Mouse (Mus musculus) embryonic facial prominence, embryonic 10.5 days (tissue): ENCODE results near the gene Sec31b. TPM values are rescaled to one million over a fixed set of nuclear protein-coding genes. Genes with fewer than 3 reads are reported as not detected.

Source experiments
- DNase-seq: peaks from one replicate; pipeline ENCODE4 v3.0.0-alpha.2; 2017; ENCODE audit warnings: low spot score
- H3K27ac ChIP-seq: fragments of 300-500 bp; sonication (generic); replicated peaks from 2 replicates; pipeline ENCODE4 v1.5.1; 2016; ENCODE audit warnings: mild to moderate bottlenecking
- H3K27me3 ChIP-seq: fragments of 300-500 bp; sonication (generic); replicated peaks from 2 replicates; pipeline ENCODE4 v1.6.1; 2016; ENCODE audit warnings: low read depth, mild to moderate bottlenecking; ENCODE audit not compliant: poor library complexity, severe bottlenecking
- H3K36me3 ChIP-seq: fragments of 300-500 bp; sonication (generic); replicated peaks from 2 replicates; pipeline ENCODE4 v1.6.1; 2016; ENCODE audit warnings: mild to moderate bottlenecking, moderate library complexity
- H3K4me1 ChIP-seq: fragments of 300-500 bp; sonication (generic); 2 replicates; pipeline ENCODE4 v1.6.1; 2016
- H3K4me3 ChIP-seq: fragments of 300-500 bp; sonication (generic); 2 replicates; pipeline ENCODE4 v1.5.1; 2016; ENCODE audit warnings: mild to moderate bottlenecking, moderate library complexity
- H3K9me3 ChIP-seq: fragments of 300-500 bp; sonication (generic); 2 replicates; pipeline ENCODE4 v1.6.1; 2016; ENCODE audit warnings: mild to moderate bottlenecking
- WGBS: fragments of 180-500 bp; shearing (Covaris S2); methylation state at CpG from one replicate; pipeline ENCODE4 v1.1.7; 2016; 5-methylcytosine and 5-hydroxymethylcytosine counted together
- polyA plus RNA-seq: library from polyadenylated mRNA; unstranded; fragments of >200 nt; fragmentation: Nextera tagmentation; extraction: Ambion mirVana; gene quantifications from 2 replicates; pipeline ENCODE4 v1.2.1, GENCODE M21; 2016

The Sec31b gene
- polyA plus RNA-seq, 1 experiment from 2014 or later: 0.66 TPM

- WGBS: under 1% methylated on average over 33 of the region's 33 CpGs
- no peaks in the 10 kb centered on the region for H3K9me3 ChIP-seq
- H3K27me3 ChIP-seq: peaks cover 5% of the 10 kb centered on the region
- peak within 1 kb of the TSS; percentile 96 for H3K27ac ChIP-seq
- H3K4me1 ChIP-seq: peaks cover 18% of the 10 kb centered on the region
- peaks cover 38% of the 10 kb centered on the region for H3K36me3 ChIP-seq
- H3K4me3 ChIP-seq: peak within 1 kb of the TSS; percentile 84
- peak; percentile 94 for DNase-seq
Observed at GRCm38 (mm10) chr19:44562652-44563206, 17.1 kb upstream of the Sec31b start, which contains the start of gene Hif1an. Gene Hif1an (plus strand): TSS chr19:44562850.

- WGBS: under 1% methylated on average over 50 of the region's 50 CpGs
- Histone ChIP-seq H3K27me3 (peaks cover 7% of the 10 kb centered on the region), H3K4me1 (peaks cover 16% of the 10 kb centered on the region), H3K36me3 (peaks cover 37% of the 10 kb centered on the region), H3K9me3 (no peaks in the 10 kb centered on the region), H3K27ac (peak within 1 kb of the TSS; percentile 96), H3K4me3 (peak within 1 kb of the TSS; percentile 96)
- DNase-seq: peak; percentile 96
Observed at GRCm38 (mm10) chr19:44554861-44555590, 9.4 kb upstream of the Sec31b start, which contains the start of gene Ndufb8. Gene Ndufb8 (minus strand): TSS chr19:44555440.

GRCm38 (mm10) chr19:44554490-44554860 is 8.8 kb upstream of the Sec31b start:
- 9% methylated on average over 8 of the region's 8 CpGs for WGBS

GRCm38 (mm10) chr19:44553286-44553685 is 7.6 kb upstream of the Sec31b start:
- peaks cover 16% of the 10 kb centered on the region for H3K4me1 ChIP-seq
- H3K4me3 ChIP-seq: peak overlapping the region; percentile 96; the same call in 1 of the 2 replicates

More at GRCm38 (mm10) chr19:44554490-44554860, 8.8 kb upstream of the Sec31b start:
- DNase-seq: no peak
- peaks cover 16% of the 10 kb centered on the region for H3K4me1 ChIP-seq
- H3K27ac ChIP-seq: peak overlapping the region; percentile 96
- H3K27me3 ChIP-seq: peaks cover 7% of the 10 kb centered on the region
- peak overlapping the region; percentile 96 for H3K4me3 ChIP-seq
- H3K9me3 ChIP-seq: no peaks in the 10 kb centered on the region
- H3K36me3 ChIP-seq: peaks cover 42% of the 10 kb centered on the region

GRCm38 (mm10) chr19:44552731-44553130 is 7.1 kb upstream of the Sec31b start, which contains the start of gene Gm20538:
Gene Gm20538 (minus strand): TSS chr19:44552831.
- 96% methylated on average over 4 of the region's 4 CpGs for WGBS
- H3K4me3 ChIP-seq: peak within 1 kb of the TSS; percentile 96; the same call in 1 of the 2 replicates
- peaks cover 60% of the 10 kb centered on the region for H3K36me3 ChIP-seq

More at GRCm38 (mm10) chr19:44553286-44553685, 7.6 kb upstream of the Sec31b start:
- no peaks in the 10 kb centered on the region for H3K9me3 ChIP-seq
- WGBS: 97% methylated on average over 4 of the region's 4 CpGs
- no peak overlapping the region for H3K27ac ChIP-seq
- peaks cover 7% of the 10 kb centered on the region for H3K27me3 ChIP-seq
- H3K36me3 ChIP-seq: peaks cover 54% of the 10 kb centered on the region
- no peak for DNase-seq

GRCm38 (mm10) chr19:44544775-44545174 is 889 bp downstream of the Sec31b start:
- Histone ChIP-seq H3K9me3 (peaks cover 9% of the 10 kb centered on the region; the same call in 1 of the 2 replicates), H3K27ac (no peak overlapping the region), H3K36me3 (peaks cover 21% of the 10 kb centered on the region), H3K4me1 (peaks cover 8% of the 10 kb centered on the region), H3K27me3 (peaks cover 35% of the 10 kb centered on the region), H3K4me3 (peak overlapping the region; percentile 68)
- 4% methylated on average over 13 of the region's 13 CpGs for WGBS
- DNase-seq: peak; percentile 78

More at GRCm38 (mm10) chr19:44552731-44553130, 7.1 kb upstream of the Sec31b start, which contains the start of gene Gm20538:
- Histone ChIP-seq H3K27ac (no peak within 1 kb of the TSS), H3K27me3 (peaks cover 2% of the 10 kb centered on the region), H3K4me1 (peaks cover 16% of the 10 kb centered on the region), H3K9me3 (no peaks in the 10 kb centered on the region)
- DNase-seq: no peak

GRCm38 (mm10) chr19:44544372-44544771 is 1.3 kb downstream of the Sec31b start:
- H3K27me3 ChIP-seq: peaks cover 35% of the 10 kb centered on the region
- peaks cover 8% of the 10 kb centered on the region for H3K4me1 ChIP-seq
- WGBS: 60% methylated on average over 10 of the region's 10 CpGs
- peaks cover 17% of the 10 kb centered on the region for H3K36me3 ChIP-seq
- DNase-seq: no peak
- H3K27ac ChIP-seq: no peak overlapping the region
- H3K4me3 ChIP-seq: no peak overlapping the region
- peaks cover 9% of the 10 kb centered on the region; the same call in 1 of the 2 replicates for H3K9me3 ChIP-seq

GRCm38 (mm10) chr19:44542694-44543178 is 2.9 kb downstream of the Sec31b start:
- no peak for DNase-seq
- peaks cover 8% of the 10 kb centered on the region for H3K4me1 ChIP-seq
- H3K27me3 ChIP-seq: peaks cover 35% of the 10 kb centered on the region
- peaks cover 9% of the 10 kb centered on the region; the same call in 1 of the 2 replicates for H3K9me3 ChIP-seq
- H3K27ac ChIP-seq: no peak overlapping the region
- no peak overlapping the region for H3K4me3 ChIP-seq
- peaks cover 1% of the 10 kb centered on the region for H3K36me3 ChIP-seq
- 93% methylated on average over 8 of the region's 8 CpGs for WGBS

- peaks cover 14% of the 10 kb centered on the region for H3K27me3 ChIP-seq
- no peaks in the 10 kb centered on the region for H3K36me3 ChIP-seq
- H3K9me3 ChIP-seq: peaks cover 9% of the 10 kb centered on the region; the same call in 1 of the 2 replicates
- 83% methylated on average over 8 of the region's 8 CpGs for WGBS
- no peak overlapping the region for H3K27ac ChIP-seq
- no peak overlapping the region for H3K4me3 ChIP-seq
- H3K4me1 ChIP-seq: no peaks in the 10 kb centered on the region
- DNase-seq: no peak
Observed at GRCm38 (mm10) chr19:44537416-44537815, 8.2 kb downstream of the Sec31b start.

- Histone ChIP-seq H3K4me1 (no peaks in the 10 kb centered on the region), H3K36me3 (no peaks in the 10 kb centered on the region), H3K4me3 (no peak overlapping the region), H3K27ac (no peak overlapping the region), H3K9me3 (0 out of 2 replicates have a peak, but pooled peaks cover 4% of the 10 kb centered on the region), H3K27me3 (peaks cover 35% of the 10 kb centered on the region)
- DNase-seq: no peak
- 34% methylated on average over 3 of the region's 3 CpGs for WGBS
Observed at GRCm38 (mm10) chr19:44535376-44535775, 10.3 kb downstream of the Sec31b start.

GRCm38 (mm10) chr19:44530018-44530417 is 15.6 kb downstream of the Sec31b start:
- no peak for DNase-seq
- Histone ChIP-seq H3K4me1 (no peaks in the 10 kb centered on the region), H3K4me3 (no peak overlapping the region), H3K27ac (no peak overlapping the region), H3K9me3 (no peaks in the 10 kb centered on the region), H3K36me3 (no peaks in the 10 kb centered on the region), H3K27me3 (peaks cover 66% of the 10 kb centered on the region)
- 86% methylated on average over 6 of the region's 6 CpGs for WGBS

- 87% methylated on average over 9 of the region's 9 CpGs for WGBS
- DNase-seq: no peak
- Histone ChIP-seq H3K9me3 (no peaks in the 10 kb centered on the region), H3K27me3 (peaks cover 73% of the 10 kb centered on the region), H3K4me3 (no peak overlapping the region), H3K4me1 (no peaks in the 10 kb centered on the region), H3K27ac (no peak overlapping the region), H3K36me3 (no peaks in the 10 kb centered on the region)
Observed at GRCm38 (mm10) chr19:44525551-44526205, 20.0 kb downstream of the Sec31b start.
